Mouse (Mus musculus): ENCODE data around the gene Pde3b. TPM values are rescaled to one million over a fixed set of nuclear protein-coding genes. Genes with fewer than 3 reads are reported as not detected.

Pde3b gene
- polyA plus RNA-seq (2021; fragmentation: Nextera tagmentation), result 1.2 TPM in 2 replicates
- long read RNA-seq, experiment 1, partial matches to known transcripts, result 2 of 5 reads
- long read RNA-seq, experiment 1, other reads (novel, unspliced or antisense), result 3 of 5 reads
- long read RNA-seq, experiment 2, full-length matches to known transcripts, result 4 of 11 reads
- long read RNA-seq, experiment 2, partial matches to known transcripts, result 3 of 11 reads
- long read RNA-seq, experiment 2, other reads (novel, unspliced or antisense), result 4 of 11 reads

GRCm38 (mm10) chr7:114414421-114415335, at the start of gene Pde3b:
Pde3b (plus strand) TSS chr7:114415281.

GRCm38 (mm10) chr7:114562531-114563241, 147.6 kb downstream of the Pde3b start, which contains the start of gene Cyp2r1:
Cyp2r1 (minus strand) TSS chr7:114562972.

Other genes with a start within 250 kb of the Pde3b start
- gene Copb1, start 160.6 kb upstream of the Pde3b start, polyA plus RNA-seq (2021; fragmentation: Nextera tagmentation), result 41.6 and 44.0 TPM in 2 replicates
- 201 and 218 TPM in 2 replicates for gene Psma1, start 139.2 kb upstream of the Pde3b start, polyA plus RNA-seq (2021; fragmentation: Nextera tagmentation)
- 0.93 and 1.2 TPM in 2 replicates for gene Cyp2r1, start 147.7 kb downstream of the Pde3b start, polyA plus RNA-seq (2021; fragmentation: Nextera tagmentation)
- 1.8 and 2.5 TPM in 2 replicates for gene Calca, start 221.1 kb downstream of the Pde3b start, polyA plus RNA-seq (2021; fragmentation: Nextera tagmentation)

Measured in layer of hippocampus, adult 6 months (tissue).